ENCODE assay signal across 10 mouse cellular contexts in genomic region chr3:137014686-137015085, GRCm38 (mm10).
A peak's percentile ranks its signal among the peaks of the same experiment; 100 is the strongest.
DNase-seq lines count a peak whose midpoint lies in the region; ATAC-seq lines count a peak whose summit lies in the region.
"Had no signal": no experiment of that assay in that cellular context is flagged by ENCODE, and none has a peak within 500 bp of the region (broad histone marks: within the 10 kb centered on the region; RNA-seq: fewer than 3 reads in every experiment).

No protein-coding gene starts in this region.

- peak; percentile 39 for DNase-seq in hindbrain, embryonic 11.5 days (ENCODE audit: low spot score)
- DNase-seq in A20 (ENCODE audit: low read depth, low spot score) (peak; percentile 5), ZHBTc4 (ENCODE audit: low read depth, low spot score) (peak; percentile 46)
- peak; percentile 6 for DNase-seq in induced T-regulatory cell, adult 2 months (ENCODE audit: low read depth)
- DNase-seq in frontal cortex, adult 2 months (ENCODE audit: extremely low spot score in 1 of 2, low spot score in 1 of 2): no peak
- DNase-seq in left cerebral cortex, adult 18-20 months (ENCODE audit: low spot score in 2 of 2): no peak
- DNase-seq: thymus, postnatal 36 days had no signal

- no peak for ATAC-seq in hindbrain, embryonic 11.5 days (ENCODE audit: low FRiP score)
- ATAC-seq in hindbrain, embryonic 16.5 days: no peak
- ATAC-seq in activated CD4-positive, CD25-positive, alpha-beta regulatory T cell, adult 4 months: no peak
- ATAC-seq: intestine, postnatal 0 days had no signal

- H3K4me3 ChIP-seq in hindbrain, embryonic 11.5 days (ENCODE audit: low read depth, low read length): no peak overlapping the region
- no peak overlapping the region for H3K4me3 ChIP-seq in hindbrain, embryonic 16.5 days (ENCODE audit: low read length)

- 67% methylated on average over 2 of the region's 2 CpGs for WGBS in hindbrain, embryonic 11.5 days
- WGBS in hindbrain, embryonic 16.5 days: 70% methylated on average over 2 of the region's 2 CpGs

- no peaks in the 10 kb centered on the region for H3K36me3 ChIP-seq in hindbrain, embryonic 11.5 days (ENCODE audit: control insufficient read depth, insufficient read depth, low read length)
- H3K36me3 ChIP-seq in hindbrain, embryonic 16.5 days (ENCODE audit: control insufficient read depth, insufficient read depth, low read length): no peaks in the 10 kb centered on the region

- H3K27me3 ChIP-seq in hindbrain, embryonic 11.5 days (ENCODE audit: control insufficient read depth, insufficient read depth, low read length): no peaks in the 10 kb centered on the region
- H3K27me3 ChIP-seq in hindbrain, embryonic 16.5 days (replicated peaks; ENCODE audit: control insufficient read depth, insufficient read depth, low read length): no peaks in the 10 kb centered on the region

- no peaks in the 10 kb centered on the region for H3K4me1 ChIP-seq in hindbrain, embryonic 11.5 days (replicated peaks; ENCODE audit: control insufficient read depth, insufficient read depth, low read length)
- H3K4me1 ChIP-seq in hindbrain, embryonic 16.5 days (ENCODE audit: control insufficient read depth, insufficient read depth, low read depth, low read length): no peaks in the 10 kb centered on the region

- H3K9me3 ChIP-seq in hindbrain, embryonic 11.5 days (ENCODE audit: control insufficient read depth, low read length): no peaks in the 10 kb centered on the region
- no peaks in the 10 kb centered on the region for H3K9me3 ChIP-seq in hindbrain, embryonic 16.5 days (ENCODE audit: control insufficient read depth, low read length)

- no peak overlapping the region for H3K9ac ChIP-seq in hindbrain, embryonic 11.5 days (ENCODE audit: low read depth, low read length)
- no peak overlapping the region for H3K9ac ChIP-seq in hindbrain, embryonic 16.5 days (ENCODE audit: low read depth, low read length)

- H3K27ac ChIP-seq in hindbrain, embryonic 11.5 days (ENCODE audit: low read depth, low read length): no peak overlapping the region
- no peak overlapping the region for H3K27ac ChIP-seq in hindbrain, embryonic 16.5 days (ENCODE audit: low read depth, low read length)

- H3K4me2 ChIP-seq in hindbrain, embryonic 11.5 days (replicated peaks; ENCODE audit: low read depth, low read length): no peak overlapping the region
- H3K4me2 ChIP-seq in hindbrain, embryonic 16.5 days (ENCODE audit: low read length): no peak overlapping the region

Comparison
In these comparisons a context has a peak if more than half of its experiments do, and no peak if none do; other contexts are left out.
1. DNase-seq: peak in hindbrain, embryonic 11.5 days (single experiment), A20 (single experiment), ZHBTc4 (single experiment) and induced T-regulatory cell, adult 2 months (single experiment); none in frontal cortex, adult 2 months (0 of 2) and left cerebral cortex, adult 18-20 months (0 of 2).